Mouse (Mus musculus): ENCODE measurements at regions not wholly inside any gene's neighbourhood (a gene's known extent, or its start where the extent isn't known, plus 50 kb on each side); places are given as distances from the start of the nearest gene placed in this dataset.

DNA sequence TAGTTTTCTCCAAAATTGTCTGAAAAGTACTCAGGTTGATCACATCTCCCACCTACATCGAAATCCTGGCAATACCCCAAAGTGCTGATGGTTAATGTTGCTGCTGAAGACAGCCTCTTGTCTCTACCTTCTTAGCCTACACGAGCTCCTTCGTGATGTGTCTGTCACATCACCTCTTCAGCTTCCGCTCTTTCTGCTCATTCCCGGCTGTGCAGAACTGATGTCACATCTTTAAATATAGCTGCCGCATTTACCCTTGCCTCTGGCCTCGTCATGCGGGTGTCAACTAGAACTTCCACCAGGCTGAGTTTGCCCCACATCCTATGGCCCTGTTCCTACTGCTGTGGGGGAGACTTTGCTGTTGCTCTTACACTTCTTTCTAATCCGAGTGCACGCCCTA, 133.2 kb downstream of the Gm10260 start:
- TF ChIP-seq CTCF (IDR thresholded peaks at IDR 0.05; ENCODE audit: low read depth) (no peak), EP300 (IDR thresholded peaks at IDR 0.05; ENCODE audit: low read depth) (no peak)

Data from liver, embryonic 14.5 days (tissue).